Comparison of ENCODE assay signal across 38 mouse cellular contexts in genomic region chr1:65103273-65103672, GRCm38 (mm10). TPM values are rescaled to one million over a fixed set of nuclear protein-coding genes. Genes with fewer than 3 reads are reported as not detected.
"Had no signal": no experiment of that assay in that cellular context is flagged by ENCODE, and none has a peak within 500 bp of the region (broad histone marks: within the 10 kb centered on the region; RNA-seq: fewer than 3 reads in every experiment).

TSS of gene Cryga (minus strand) at chr1:65103373.

- H3K4me2 ChIP-seq: heart, embryonic 11.5 days; heart, embryonic 13.5 days; heart, embryonic 15.5 days; hindbrain, embryonic 13.5 days; hindbrain, embryonic 15.5 days; kidney, embryonic 15.5 days; limb, embryonic 13.5 days; limb, embryonic 15.5 days; liver, embryonic 12.5 days had no signal

- H3K27me3 ChIP-seq: heart, embryonic 13.5 days; heart, embryonic 15.5 days; hindbrain, embryonic 13.5 days; hindbrain, embryonic 15.5 days; kidney, embryonic 15.5 days; limb, embryonic 13.5 days; limb, embryonic 15.5 days; liver, embryonic 12.5 days had no signal

- ATAC-seq: hindbrain, postnatal 0 days; intestine, embryonic 16.5 days; liver, embryonic 12.5 days had no signal

- H3K36me3 ChIP-seq: heart, embryonic 13.5 days; heart, embryonic 15.5 days; hindbrain, embryonic 13.5 days; hindbrain, embryonic 15.5 days; kidney, embryonic 15.5 days; limb, embryonic 13.5 days; limb, embryonic 15.5 days; liver, embryonic 12.5 days had no signal

- H3K9me3 ChIP-seq: heart, embryonic 13.5 days; heart, embryonic 15.5 days; hindbrain, embryonic 13.5 days; hindbrain, embryonic 15.5 days; kidney, embryonic 15.5 days; limb, embryonic 13.5 days; limb, embryonic 15.5 days; liver, embryonic 12.5 days had no signal

- H3K4me3 ChIP-seq: heart, adult 2 months; heart, embryonic 13.5 days; heart, embryonic 15.5 days; hindbrain, embryonic 13.5 days; hindbrain, embryonic 15.5 days; kidney, embryonic 15.5 days; limb, embryonic 13.5 days; limb, embryonic 15.5 days; liver, embryonic 12.5 days had no signal

- DNase-seq: gastrocnemius, postnatal 14 days; gastrocnemius, postnatal 36 days; heart, adult 11 months; heart, adult 2 months; heart, postnatal 14 days; heart, postnatal 36 days; kidney, adult 11 months; kidney, adult 2 months; kidney, adult 9 months; kidney, postnatal 14 days; kidney, postnatal 36 days; layer of hippocampus, adult 9-11 months; layer of hippocampus, postnatal 36 days; left cerebral cortex, postnatal 4 days had no signal

- H3K9ac ChIP-seq: heart, embryonic 13.5 days; heart, embryonic 15.5 days; hindbrain, embryonic 13.5 days; hindbrain, embryonic 15.5 days; kidney, embryonic 15.5 days; limb, embryonic 13.5 days; limb, embryonic 15.5 days; liver, embryonic 12.5 days; liver, embryonic 14.5 days had no signal

- H3K4me1 ChIP-seq: heart, embryonic 13.5 days; heart, embryonic 15.5 days; hindbrain, embryonic 13.5 days; hindbrain, embryonic 15.5 days; kidney, embryonic 15.5 days; limb, embryonic 13.5 days; limb, embryonic 15.5 days; liver, embryonic 12.5 days had no signal

- H3K27ac ChIP-seq: heart, adult 2 months; heart, embryonic 13.5 days; heart, embryonic 15.5 days; hindbrain, embryonic 13.5 days; hindbrain, embryonic 15.5 days; hindbrain, postnatal 0 days; kidney, embryonic 15.5 days; kidney, postnatal 0 days; limb, embryonic 13.5 days; limb, embryonic 15.5 days; liver, embryonic 12.5 days; liver, embryonic 14.5 days had no signal

RNA-seq across cellular contexts. Expression of gene Cryga, which starts in this region (rescaled TPM):
- total RNA-seq: gastrocnemius, adult 18-20 months; gastrocnemius, adult 8-10 months; gastrocnemius, postnatal 14 days; gastrocnemius, postnatal 36 days; heart, adult 2 months; heart, postnatal 14 days; heart, postnatal 36 days; hematopoietic stem cell, adult 5-6 weeks; left cerebral cortex, adult 18-20 months; liver, adult 2 months had no signal
- polyA plus RNA-seq: gonadal fat pad, adult 2 months; heart, adult 2 months; heart, embryonic 11.5 days; heart, embryonic 13.5 days; heart, embryonic 15.5 days; heart, postnatal 0 days; hindbrain, embryonic 11.5 days; hindbrain, embryonic 13.5 days; intestine, embryonic 14.5 days; intestine, embryonic 16.5 days; kidney, embryonic 15.5 days; kidney, postnatal 0 days; large intestine, adult 2 months; limb, embryonic 11.5 days; limb, embryonic 13.5 days; limb, embryonic 15.5 days; liver, adult 2 months; liver, embryonic 12.5 days; liver, embryonic 14.5 days had no signal
